Mouse (Mus musculus): ENCODE measurements around the gene Camta1. TPM values are rescaled to one million over a fixed set of nuclear protein-coding genes. Genes with fewer than 3 reads are reported as not detected.
A peak's percentile ranks its signal among the peaks of the same experiment; 100 is the strongest.

The Camta1 gene
- polyA plus RNA-seq, 1 experiment from 2014 or later, result 93.9 TPM

DNA sequence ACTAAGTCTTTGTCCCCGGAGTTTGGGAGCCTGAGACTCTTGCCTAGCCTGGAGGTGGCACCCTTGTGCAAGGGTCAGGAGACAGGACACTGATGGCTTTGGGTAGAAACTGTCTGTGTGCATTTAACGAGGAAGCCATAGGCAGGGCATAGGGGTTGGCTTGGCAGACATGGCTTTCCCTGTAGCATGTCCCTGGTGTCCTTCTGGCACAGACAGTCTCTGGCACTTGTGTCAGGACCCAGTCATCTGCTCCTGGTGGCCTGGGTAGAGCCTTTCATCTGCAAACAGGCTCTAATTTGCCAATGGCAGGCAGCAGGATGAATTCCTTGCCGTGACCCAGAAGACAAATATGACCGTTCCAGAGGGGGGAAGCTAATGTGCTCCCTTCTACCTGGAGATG is 700.7 kb downstream of the Camta1 start:
- WGBS, result 63% methylated on average over 4 of the region's 4 CpGs
- Histone ChIP-seq H3K9ac (ENCODE audit: low read depth, low read length) (no peak overlapping the region), H3K4me3 (ENCODE audit: low read depth, low read length) (no peak overlapping the region), H3K9me3 (ENCODE audit: control insufficient read depth, low read length) (no peaks in the 10 kb centered on the region), H3K4me1 (replicated peaks; ENCODE audit: control insufficient read depth, insufficient read depth, low read length) (no peaks in the 10 kb centered on the region), H3K27me3 (replicated peaks; ENCODE audit: control insufficient read depth, insufficient read depth, low read length) (no peaks in the 10 kb centered on the region; the same call in 1 of the 2 replicates), H3K27ac (ENCODE audit: low read depth, low read length) (no peak overlapping the region), H3K36me3 (ENCODE audit: control insufficient read depth, insufficient read depth, low read length) (no peaks in the 10 kb centered on the region), H3K4me2 (no peak overlapping the region)
- DNase-seq (ENCODE audit: low spot score) (no peak), ATAC-seq (replicated peaks; ENCODE audit: low FRiP score) (no peak)

GRCm38 (mm10) chr4:151160476-151160875 is 701.2 kb downstream of the Camta1 start:
- DNase-seq (ENCODE audit: low spot score) (no peak), ATAC-seq (replicated peaks; ENCODE audit: low FRiP score) (no peak)
- no peaks in the 10 kb centered on the region for H3K4me1 ChIP-seq (replicated peaks; ENCODE audit: control insufficient read depth, insufficient read depth, low read length)
- no peaks in the 10 kb centered on the region; the same call in 1 of the 2 replicates for H3K27me3 ChIP-seq (replicated peaks; ENCODE audit: control insufficient read depth, insufficient read depth, low read length)
- no peak overlapping the region for H3K9ac ChIP-seq (ENCODE audit: low read depth, low read length)
- no peak overlapping the region for H3K4me2 ChIP-seq
- H3K36me3 ChIP-seq (ENCODE audit: control insufficient read depth, insufficient read depth, low read length), result no peaks in the 10 kb centered on the region
- H3K27ac ChIP-seq (ENCODE audit: low read depth, low read length), result no peak overlapping the region
- H3K9me3 ChIP-seq (ENCODE audit: control insufficient read depth, low read length), result no peaks in the 10 kb centered on the region
- WGBS, result 75% methylated on average over 8 of the region's 8 CpGs
- H3K4me3 ChIP-seq (ENCODE audit: low read depth, low read length), result no peak overlapping the region

DNA sequence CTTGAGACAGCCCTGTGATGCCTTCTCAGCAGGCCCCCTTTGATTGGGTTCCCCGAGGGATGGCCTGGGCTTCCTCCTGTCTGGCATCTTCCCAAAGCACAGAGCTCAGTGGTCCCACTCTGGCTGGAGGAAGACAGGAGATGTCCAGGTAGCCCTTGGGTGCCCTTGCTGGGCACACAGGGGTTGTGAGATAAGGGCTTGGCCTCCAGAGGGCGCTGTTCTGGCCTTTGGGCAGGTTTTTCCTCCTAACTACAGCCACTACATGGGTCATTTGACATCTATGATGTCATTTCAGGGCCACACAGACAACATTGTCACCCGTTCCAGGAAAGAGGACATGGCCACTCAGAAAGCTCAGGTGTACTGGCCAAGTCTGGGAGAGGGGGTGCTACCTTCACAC is 703.4 kb downstream of the Camta1 start:
- H3K9me3 ChIP-seq (ENCODE audit: control insufficient read depth, low read length), result no peaks in the 10 kb centered on the region
- H3K4me3 ChIP-seq (ENCODE audit: low read depth, low read length), result no peak overlapping the region
- H3K27me3 ChIP-seq (replicated peaks; ENCODE audit: control insufficient read depth, insufficient read depth, low read length), result no peaks in the 10 kb centered on the region; the same call in 1 of the 2 replicates
- no peaks in the 10 kb centered on the region for H3K4me1 ChIP-seq (replicated peaks; ENCODE audit: control insufficient read depth, insufficient read depth, low read length)
- ATAC-seq (replicated peaks; ENCODE audit: low FRiP score) (no peak), DNase-seq (ENCODE audit: low spot score) (no peak)
- H3K4me2 ChIP-seq, result no peak overlapping the region
- H3K9ac ChIP-seq (ENCODE audit: low read depth, low read length), result no peak overlapping the region
- no peak overlapping the region for H3K27ac ChIP-seq (ENCODE audit: low read depth, low read length)
- 45% methylated on average over 3 of the region's 3 CpGs for WGBS
- no peaks in the 10 kb centered on the region for H3K36me3 ChIP-seq (ENCODE audit: control insufficient read depth, insufficient read depth, low read length)

DNA sequence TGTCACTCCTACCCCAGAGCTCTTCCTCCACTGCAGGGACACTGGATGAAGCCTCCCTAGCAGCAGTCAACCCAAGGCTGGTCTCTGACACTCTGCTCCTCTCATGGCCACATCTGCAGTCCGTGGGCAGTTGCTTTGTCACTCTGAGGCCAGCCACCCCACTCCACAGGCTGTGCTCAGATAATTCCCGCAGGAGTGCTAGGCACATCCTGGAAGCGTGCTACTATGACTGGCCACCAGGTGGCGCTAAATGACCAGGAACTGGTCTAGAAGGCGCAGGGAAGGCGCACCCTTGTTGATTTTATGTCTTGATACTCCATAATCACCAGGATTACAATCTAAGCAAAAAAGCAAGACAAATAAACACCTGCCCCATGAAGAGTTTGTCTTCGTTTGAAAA is 704.8 kb downstream of the Camta1 start:
- Histone ChIP-seq H3K9me3 (ENCODE audit: control insufficient read depth, low read length) (no peaks in the 10 kb centered on the region), H3K4me3 (ENCODE audit: low read depth, low read length) (no peak overlapping the region), H3K27ac (ENCODE audit: low read depth, low read length) (no peak overlapping the region), H3K9ac (ENCODE audit: low read depth, low read length) (no peak overlapping the region), H3K4me2 (no peak overlapping the region), H3K4me1 (replicated peaks; ENCODE audit: control insufficient read depth, insufficient read depth, low read length) (no peaks in the 10 kb centered on the region), H3K36me3 (ENCODE audit: control insufficient read depth, insufficient read depth, low read length) (no peaks in the 10 kb centered on the region), H3K27me3 (replicated peaks; ENCODE audit: control insufficient read depth, insufficient read depth, low read length) (no peaks in the 10 kb centered on the region; the same call in 1 of the 2 replicates)
- DNase-seq (ENCODE audit: low spot score), result peak; percentile 59
- ATAC-seq (replicated peaks; ENCODE audit: low FRiP score), result 0 out of 2 replicates have a peak, but pooled peaks have one; percentile 34
- 4% methylated on average over 7 of the region's 7 CpGs for WGBS

DNA sequence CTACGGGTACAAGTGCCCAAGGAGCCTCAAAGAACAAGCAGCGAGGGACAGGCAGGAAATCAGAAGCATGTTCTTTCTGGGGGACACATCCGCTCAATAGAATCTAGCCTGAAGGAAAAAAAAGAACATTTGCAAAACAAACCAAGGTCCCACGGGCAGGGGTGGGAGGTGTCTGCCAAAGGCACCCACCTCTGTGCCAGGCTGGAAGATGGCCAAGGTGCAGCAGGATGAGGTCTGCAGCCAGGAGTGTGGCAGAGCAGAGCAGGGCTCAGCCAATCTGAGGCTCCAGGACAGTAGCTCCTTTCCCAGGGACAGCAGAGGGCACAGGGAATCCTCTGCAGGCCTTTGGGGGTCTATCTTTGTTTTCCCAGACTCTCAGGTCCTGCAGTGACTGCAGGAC is 706.1 kb downstream of the Camta1 start:
- Histone ChIP-seq H3K4me3 (ENCODE audit: low read depth, low read length) (no peak overlapping the region), H3K27me3 (replicated peaks; ENCODE audit: control insufficient read depth, insufficient read depth, low read length) (no peaks in the 10 kb centered on the region), H3K4me1 (replicated peaks; ENCODE audit: control insufficient read depth, insufficient read depth, low read length) (no peaks in the 10 kb centered on the region), H3K4me2 (no peak overlapping the region), H3K27ac (ENCODE audit: low read depth, low read length) (no peak overlapping the region), H3K9ac (ENCODE audit: low read depth, low read length) (no peak overlapping the region), H3K9me3 (ENCODE audit: control insufficient read depth, low read length) (no peaks in the 10 kb centered on the region), H3K36me3 (ENCODE audit: control insufficient read depth, insufficient read depth, low read length) (no peaks in the 10 kb centered on the region)
- ATAC-seq (replicated peaks; ENCODE audit: low FRiP score) (no peak), DNase-seq (ENCODE audit: low spot score) (no peak)
- 66% methylated on average over 4 of the region's 4 CpGs for WGBS

DNA sequence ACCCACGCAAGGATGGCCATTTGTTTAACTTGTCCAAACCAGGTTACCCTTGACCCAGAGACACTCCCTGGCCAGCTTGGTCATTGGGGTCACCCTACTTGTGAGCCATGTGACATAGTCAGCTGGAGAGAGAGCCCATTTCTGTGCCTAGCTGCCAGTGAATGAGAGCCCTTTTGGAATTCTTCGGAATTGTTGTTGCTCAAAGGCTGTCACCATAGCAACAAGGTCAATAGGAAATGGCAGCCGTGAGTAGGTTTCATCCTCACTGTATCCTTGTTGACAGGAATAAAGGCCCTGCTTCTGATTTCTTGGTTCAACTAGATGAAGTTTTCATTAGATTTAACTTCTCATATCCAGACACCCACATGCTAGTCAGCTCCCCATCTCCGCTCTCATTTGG is 707.4 kb downstream of the Camta1 start:
- Histone ChIP-seq H3K4me2 (no peak overlapping the region), H3K36me3 (ENCODE audit: control insufficient read depth, insufficient read depth, low read length) (no peaks in the 10 kb centered on the region), H3K27me3 (replicated peaks; ENCODE audit: control insufficient read depth, insufficient read depth, low read length) (no peaks in the 10 kb centered on the region), H3K9ac (ENCODE audit: low read depth, low read length) (no peak overlapping the region), H3K4me3 (ENCODE audit: low read depth, low read length) (no peak overlapping the region), H3K27ac (ENCODE audit: low read depth, low read length) (no peak overlapping the region), H3K9me3 (ENCODE audit: control insufficient read depth, low read length) (no peaks in the 10 kb centered on the region), H3K4me1 (replicated peaks; ENCODE audit: control insufficient read depth, insufficient read depth, low read length) (no peaks in the 10 kb centered on the region)
- DNase-seq (ENCODE audit: low spot score) (no peak), ATAC-seq (replicated peaks; ENCODE audit: low FRiP score) (no peak)
- 61% methylated on average over 4 of the region's 4 CpGs for WGBS

GRCm38 (mm10) chr4:151152010-151152409 is 709.7 kb downstream of the Camta1 start:
- Histone ChIP-seq H3K4me3 (ENCODE audit: low read depth, low read length) (no peak overlapping the region), H3K9ac (ENCODE audit: low read depth, low read length) (no peak overlapping the region), H3K36me3 (ENCODE audit: control insufficient read depth, insufficient read depth, low read length) (no peaks in the 10 kb centered on the region), H3K4me2 (no peak overlapping the region), H3K9me3 (ENCODE audit: control insufficient read depth, low read length) (no peaks in the 10 kb centered on the region), H3K27ac (ENCODE audit: low read depth, low read length) (no peak overlapping the region), H3K4me1 (replicated peaks; ENCODE audit: control insufficient read depth, insufficient read depth, low read length) (no peaks in the 10 kb centered on the region), H3K27me3 (replicated peaks; ENCODE audit: control insufficient read depth, insufficient read depth, low read length) (no peaks in the 10 kb centered on the region)
- no peak for ATAC-seq (replicated peaks; ENCODE audit: low FRiP score)
- DNase-seq (ENCODE audit: low spot score), result no peak
- 61% methylated on average over 6 of the region's 6 CpGs for WGBS

GRCm38 (mm10) chr4:151150842-151151241 is 710.8 kb downstream of the Camta1 start:
- H3K4me3 ChIP-seq (ENCODE audit: low read depth, low read length), result no peak overlapping the region
- no peak overlapping the region for H3K9ac ChIP-seq (ENCODE audit: low read depth, low read length)
- no peak overlapping the region for H3K4me2 ChIP-seq
- H3K36me3 ChIP-seq (ENCODE audit: control insufficient read depth, insufficient read depth, low read length), result no peaks in the 10 kb centered on the region
- H3K9me3 ChIP-seq (ENCODE audit: control insufficient read depth, low read length), result no peaks in the 10 kb centered on the region
- ATAC-seq (replicated peaks; ENCODE audit: low FRiP score) (no peak), DNase-seq (ENCODE audit: low spot score) (no peak)
- H3K4me1 ChIP-seq (replicated peaks; ENCODE audit: control insufficient read depth, insufficient read depth, low read length), result no peaks in the 10 kb centered on the region
- WGBS, result 82% methylated on average over 11 of the region's 11 CpGs
- no peak overlapping the region for H3K27ac ChIP-seq (ENCODE audit: low read depth, low read length)
- no peaks in the 10 kb centered on the region for H3K27me3 ChIP-seq (replicated peaks; ENCODE audit: control insufficient read depth, insufficient read depth, low read length)

- Histone ChIP-seq H3K4me1 (replicated peaks; ENCODE audit: control insufficient read depth, insufficient read depth, low read length) (no peaks in the 10 kb centered on the region), H3K4me3 (ENCODE audit: low read depth, low read length) (no peak overlapping the region), H3K9ac (ENCODE audit: low read depth, low read length) (no peak overlapping the region), H3K36me3 (ENCODE audit: control insufficient read depth, insufficient read depth, low read length) (no peaks in the 10 kb centered on the region), H3K9me3 (ENCODE audit: control insufficient read depth, low read length) (no peaks in the 10 kb centered on the region), H3K27me3 (replicated peaks; ENCODE audit: control insufficient read depth, insufficient read depth, low read length) (no peaks in the 10 kb centered on the region), H3K4me2 (no peak overlapping the region), H3K27ac (ENCODE audit: low read depth, low read length) (no peak overlapping the region)
- no peak for ATAC-seq (replicated peaks; ENCODE audit: low FRiP score)
- DNase-seq (ENCODE audit: low spot score), result no peak
- 79% methylated on average over 11 of the region's 11 CpGs for WGBS
Measured at GRCm38 (mm10) chr4:151150115-151150514, 711.6 kb downstream of the Camta1 start.
